ENCODE assay signal across 10 mouse cellular contexts in genomic region chr12:104415625-104416315, GRCm38 (mm10). TPM values are rescaled to one million over a fixed set of nuclear protein-coding genes. Genes with fewer than 3 reads are reported as not detected.
DNase-seq lines count a peak whose midpoint lies in the region; ATAC-seq and TF ChIP-seq lines count a peak whose summit lies in the region.
"Had no signal": no experiment of that assay in that cellular context is flagged by ENCODE, and none has a peak within 500 bp of the region (broad histone marks: within the 10 kb centered on the region; RNA-seq: fewer than 3 reads in every experiment).

No protein-coding gene starts in this region.

- H3K9ac ChIP-seq in forebrain, embryonic 13.5 days = no peak overlapping the region
- no peak overlapping the region for H3K9ac ChIP-seq in limb, embryonic 15.5 days
- H3K9ac ChIP-seq in hindbrain, embryonic 14.5 days = no peak overlapping the region
- H3K9ac ChIP-seq: hindbrain, embryonic 15.5 days had no signal

- no peaks in the 10 kb centered on the region for H3K9me3 ChIP-seq in forebrain, embryonic 13.5 days (replicated peaks)
- H3K9me3 ChIP-seq in forebrain, embryonic 10.5 days = no peaks in the 10 kb centered on the region
- no peaks in the 10 kb centered on the region for H3K9me3 ChIP-seq in limb, embryonic 15.5 days
- no peaks in the 10 kb centered on the region for H3K9me3 ChIP-seq in hindbrain, embryonic 14.5 days (ENCODE audit: control insufficient read depth, low read length)
- H3K9me3 ChIP-seq: hindbrain, embryonic 15.5 days had no signal

- H3K4me2 ChIP-seq in forebrain, embryonic 13.5 days = no peak overlapping the region
- no peak overlapping the region for H3K4me2 ChIP-seq in limb, embryonic 15.5 days
- no peak overlapping the region for H3K4me2 ChIP-seq in hindbrain, embryonic 14.5 days (replicated peaks)
- H3K4me2 ChIP-seq: hindbrain, embryonic 15.5 days had no signal

- H3K27ac ChIP-seq in forebrain, embryonic 13.5 days = no peak overlapping the region
- H3K27ac ChIP-seq in forebrain, embryonic 10.5 days = no peak overlapping the region
- peak overlapping the region; percentile 65 for H3K27ac ChIP-seq in limb, embryonic 15.5 days
- no peak overlapping the region for H3K27ac ChIP-seq in hindbrain, embryonic 14.5 days
- H3K27ac ChIP-seq: hindbrain, embryonic 15.5 days had no signal

- H3K27me3 ChIP-seq in forebrain, embryonic 13.5 days = no peaks in the 10 kb centered on the region
- no peaks in the 10 kb centered on the region for H3K27me3 ChIP-seq in forebrain, embryonic 10.5 days (ENCODE audit: poor library complexity, severe bottlenecking)
- H3K27me3 ChIP-seq in C2C12 (ENCODE audit: control insufficient read depth, insufficient read depth, insufficient read length) = no peaks in the 10 kb centered on the region
- H3K27me3 ChIP-seq in limb, embryonic 15.5 days = no peaks in the 10 kb centered on the region
- H3K27me3 ChIP-seq in hindbrain, embryonic 14.5 days (ENCODE audit: control insufficient read depth, insufficient read depth, low read length) = no peaks in the 10 kb centered on the region
- H3K27me3 ChIP-seq: hindbrain, embryonic 15.5 days had no signal

- H3K4me1 ChIP-seq in forebrain, embryonic 13.5 days = peaks cover 3% of the 10 kb centered on the region; the same call in 1 of the 2 replicates
- H3K4me1 ChIP-seq in forebrain, embryonic 10.5 days = peaks cover 12% of the 10 kb centered on the region
- H3K4me1 ChIP-seq in limb, embryonic 15.5 days = peaks cover 13% of the 10 kb centered on the region
- H3K4me1 ChIP-seq in hindbrain, embryonic 14.5 days (replicated peaks; ENCODE audit: control insufficient read depth, insufficient read depth, low read length) = no peaks in the 10 kb centered on the region

- no peak for DNase-seq in forebrain, embryonic 10.5 days (ENCODE audit: extremely low spot score, low spot score)
- DNase-seq in cerebellum, postnatal 25 days = peak; percentile 56 to 76
- DNase-seq in heart, postnatal 14 days = peak; percentile 22 to 58
- DNase-seq in thymus, adult 18-20 months = no peak
- DNase-seq in hindbrain, embryonic 14.5 days (ENCODE audit: low spot score) = no peak

- H3ac ChIP-seq in C2C12 (ENCODE audit: control insufficient read depth, insufficient read length, low read depth) = no peak overlapping the region

- no peak overlapping the region for H3K4me3 ChIP-seq in forebrain, embryonic 13.5 days
- no peak overlapping the region for H3K4me3 ChIP-seq in forebrain, embryonic 10.5 days
- no peak overlapping the region for H3K4me3 ChIP-seq in C2C12 (ENCODE audit: insufficient read depth, poor library complexity, severe bottlenecking)
- no peak overlapping the region for H3K4me3 ChIP-seq in limb, embryonic 15.5 days
- no peak overlapping the region for H3K4me3 ChIP-seq in hindbrain, embryonic 14.5 days (replicated peaks; ENCODE audit: low read length)
- H3K4me3 ChIP-seq: hindbrain, embryonic 15.5 days had no signal

- H3K79me2 ChIP-seq in C2C12 (ENCODE audit: control insufficient read depth, insufficient read depth) = no peaks in the 10 kb centered on the region

- intact Hi-C loops in heart, postnatal 14 days (cut with DNase I) = loop anchor here (10.0 kb wide), 1 partner anchor 191 kb away; no protein-coding TSS in a partner anchor

- H3K36me3 ChIP-seq in forebrain, embryonic 13.5 days (ENCODE audit: poor library complexity, severe bottlenecking) = no peaks in the 10 kb centered on the region
- H3K36me3 ChIP-seq in forebrain, embryonic 10.5 days (replicated peaks) = no peaks in the 10 kb centered on the region
- H3K36me3 ChIP-seq in C2C12 (ENCODE audit: control insufficient read depth, insufficient read depth) = no peaks in the 10 kb centered on the region
- H3K36me3 ChIP-seq in limb, embryonic 15.5 days = no peaks in the 10 kb centered on the region
- H3K36me3 ChIP-seq in hindbrain, embryonic 14.5 days (replicated peaks; ENCODE audit: control insufficient read depth, insufficient read depth) = no peaks in the 10 kb centered on the region
- H3K36me3 ChIP-seq: hindbrain, embryonic 15.5 days had no signal

- peak; percentile 30; the same call in 1 of the 2 replicates for ATAC-seq in forebrain, embryonic 13.5 days
- peak; percentile 72 for ATAC-seq in limb, embryonic 15.5 days (ENCODE audit: insufficient number of reproducible peaks, low FRiP score, low TSS enrichment, low read depth)
- ATAC-seq in hindbrain, embryonic 14.5 days (ENCODE audit: low FRiP score) = no peak

- 50% methylated on average over 6 of the region's 6 CpGs for WGBS in forebrain, embryonic 13.5 days
- WGBS in forebrain, embryonic 10.5 days = 68% methylated on average over 6 of the region's 6 CpGs
- 37% methylated on average over 6 of the region's 6 CpGs for WGBS in limb, embryonic 15.5 days
- 62% methylated on average over 6 of the region's 6 CpGs for WGBS in hindbrain, embryonic 14.5 days

- no peaks in the 10 kb centered on the region for H3K79me3 ChIP-seq in C2C12 (ENCODE audit: low read depth)

- no peak for TF ChIP-seq CTCF in C2C12 (IDR thresholded peaks at IDR 0.05; ENCODE audit: control insufficient read depth, insufficient read depth, insufficient read length)

TF ChIP-seq in C2C12, 6 proteins besides CTCF, POLR2A, EP300 and RAD21:
- TF ChIP-seq MYOG (IDR thresholded peaks at IDR 0.05; ENCODE audit: control insufficient read depth, extremely low read depth, insufficient read length) (no peak), FOSL1 (IDR thresholded peaks at IDR 0.05; ENCODE audit: insufficient read depth, low read length, poor library complexity, severe bottlenecking) (peak; percentile 91), MAX (IDR thresholded peaks at IDR 0.05) (peak; percentile 88), MYOD1 (IDR thresholded peaks at IDR 0.05; ENCODE audit: control insufficient read depth, insufficient read length, low read depth) (peak; percentile 50), USF1 (IDR thresholded peaks at IDR 0.05; ENCODE audit: low read depth) (peak; percentile 70), CEBPB (IDR thresholded peaks at IDR 0.05; ENCODE audit: low read depth) (peak; percentile 57)

RNA-seq across cellular contexts. Expression of gene Serpina3n, which starts 9.2 kb away (rescaled TPM):
- not detected in 2 replicates for polyA plus RNA-seq in forebrain, embryonic 13.5 days (2015; fragmentation: Nextera tagmentation; extraction: Ambion mirVana)
- not detected in 2 replicates for polyA plus RNA-seq in forebrain, embryonic 10.5 days (2016; fragmentation: Nextera tagmentation; extraction: Ambion mirVana)
- not detected for polyA plus RNA-seq in C2C12 (2012; fragmentation: generic; extraction: Trizol)
- 1 to 10 TPM; 2.6 to 6.0 TPM for total RNA-seq in heart, postnatal 14 days (2021)
- 0.95 and 1.3 TPM in 2 replicates for polyA plus RNA-seq in limb, embryonic 15.5 days (2015; fragmentation: Nextera tagmentation; extraction: Ambion mirVana)
- 1.5 and 1.6 TPM in 2 replicates for polyA plus RNA-seq in hindbrain, embryonic 14.5 days (2014; fragmentation: Nextera tagmentation; extraction: Ambion mirVana)

RNA-seq across cellular contexts. Expression of gene Gsc, which starts 57.4 kb away (rescaled TPM):
- polyA plus RNA-seq in forebrain, embryonic 13.5 days (2015; fragmentation: Nextera tagmentation; extraction: Ambion mirVana) = 0.42 TPM in 1 of 2 replicates, not detected in the other
- polyA plus RNA-seq in forebrain, embryonic 10.5 days (2016; fragmentation: Nextera tagmentation; extraction: Ambion mirVana) = 2.2 and 2.9 TPM in 2 replicates
- polyA plus RNA-seq in C2C12 (2012; fragmentation: generic; extraction: Trizol) = not detected
- total RNA-seq in heart, postnatal 14 days (2021) = not detected
- polyA plus RNA-seq in limb, embryonic 15.5 days (2015; fragmentation: Nextera tagmentation; extraction: Ambion mirVana) = 4.2 and 7.2 TPM in 2 replicates
- not detected in 2 replicates for polyA plus RNA-seq in hindbrain, embryonic 14.5 days (2014; fragmentation: Nextera tagmentation; extraction: Ambion mirVana)
- polyA plus RNA-seq: small intestine, adult 2 months had no signal

Comparison
In these comparisons a context has a peak if more than half of its experiments do, and no peak if none do; other contexts are left out.
1. DNase-seq: peak in cerebellum, postnatal 25 days (2 of 2) and heart, postnatal 14 days (2 of 2); none in forebrain, embryonic 10.5 days (single experiment), thymus, adult 18-20 months (0 of 2) and hindbrain, embryonic 14.5 days (single experiment).